Mouse (Mus musculus) testis, adult 2 months (tissue): Measurements from ENCODE around the gene Actn4.

ENCODE experiments used
- CTCF ChIP-seq: fragments of 200-500 bp; IDR thresholded peaks from 2 replicates; pipeline ENCODE4 v1.5.1; 2012; ENCODE audit warnings: low read depth, mild to moderate bottlenecking, inconsistent platforms, low read length, moderate library complexity; ENCODE audit not compliant: control insufficient read depth, insufficient read depth, insufficient replicate concordance
- POLR2A ChIP-seq: fragments of 200-500 bp; IDR thresholded peaks from 2 replicates; pipeline ENCODE4 v1.6.1; 2012; ENCODE audit warnings: low read depth, mild to moderate bottlenecking, inconsistent platforms, low read length, moderate library complexity; ENCODE audit not compliant: control insufficient read depth

DNA sequence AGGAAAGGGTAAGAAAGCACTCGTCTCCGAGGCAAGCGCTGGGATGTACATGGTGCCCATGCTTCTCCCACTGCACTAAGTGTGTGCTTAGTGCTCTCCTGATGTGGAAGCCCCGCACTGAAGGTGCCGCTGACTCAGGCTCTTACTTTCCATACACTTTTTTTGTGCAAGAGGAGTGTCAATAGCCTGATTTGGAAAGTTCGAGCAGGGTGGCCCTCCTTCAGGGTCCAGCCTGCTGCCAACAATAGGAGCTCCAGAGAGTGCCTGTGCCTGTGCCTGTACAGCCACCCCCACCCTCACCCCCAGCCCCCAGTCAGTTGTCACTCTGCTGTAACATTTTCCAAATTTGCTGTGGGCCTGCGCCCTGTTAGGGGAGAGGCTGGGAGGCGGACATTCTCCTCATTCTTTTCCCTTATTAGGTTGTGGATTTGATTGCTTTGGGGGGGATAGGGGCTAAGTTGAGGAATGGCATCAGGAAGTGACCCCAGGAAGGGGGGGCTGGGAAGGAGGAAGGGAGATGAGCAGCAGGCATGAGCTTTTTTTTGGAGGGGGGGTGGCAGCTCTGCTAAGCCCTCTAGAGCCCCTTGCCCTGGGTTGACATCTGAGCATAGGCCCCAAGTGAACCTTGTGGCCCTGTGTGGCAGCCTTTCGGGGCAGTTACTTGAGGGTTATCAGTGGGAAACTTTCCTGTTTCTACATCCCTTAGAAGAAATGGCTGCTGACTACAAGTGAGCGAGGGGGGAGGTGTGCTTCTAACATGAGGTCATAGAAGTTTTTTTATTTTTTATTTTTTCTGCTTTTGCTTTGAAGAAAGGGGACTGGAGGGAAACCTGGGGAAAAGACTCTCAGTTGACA is 16.5 kb downstream of the Actn4 start:
- TF ChIP-seq CTCF (no peak), POLR2A (no peak)
